In genomic region chr1:65730262-65730661, GRCm38 (mm10) we compare ENCODE assay signal across 18 mouse cellular contexts.
"Had no signal": no experiment of that assay in that cellular context is flagged by ENCODE, and none has a peak within 500 bp of the region (broad histone marks: within the 10 kb centered on the region; RNA-seq: fewer than 3 reads in every experiment).

No protein-coding gene starts in this region.

- H3K27me3 ChIP-seq: midbrain, embryonic 12.5 days; midbrain, embryonic 15.5 days; neural tube, embryonic 12.5 days; neural tube, embryonic 15.5 days had no signal

- H3K9me3 ChIP-seq: midbrain, embryonic 12.5 days; midbrain, embryonic 15.5 days; neural tube, embryonic 12.5 days; neural tube, embryonic 15.5 days had no signal

- H3K4me2 ChIP-seq: lung, embryonic 14.5 days; midbrain, embryonic 12.5 days; midbrain, embryonic 15.5 days; neural tube, embryonic 12.5 days; neural tube, embryonic 15.5 days had no signal

- H3K27ac ChIP-seq: left cerebral cortex, adult 2 months; liver, embryonic 14.5 days; macrophage; midbrain, embryonic 12.5 days; midbrain, embryonic 15.5 days; neural tube, embryonic 12.5 days; neural tube, embryonic 15.5 days had no signal

- ATAC-seq: liver, postnatal 0 days; lung, postnatal 0 days; midbrain, embryonic 15.5 days had no signal

- H3K4me3 ChIP-seq: left cerebral cortex, adult 2 months; midbrain, embryonic 12.5 days; midbrain, embryonic 15.5 days; neural tube, embryonic 12.5 days; neural tube, embryonic 15.5 days had no signal

- H3K9ac ChIP-seq: liver, embryonic 14.5 days; liver, postnatal 0 days; lung, embryonic 14.5 days; midbrain, embryonic 12.5 days; midbrain, embryonic 15.5 days; neural tube, embryonic 12.5 days; neural tube, embryonic 15.5 days had no signal

- H3K4me1 ChIP-seq: midbrain, embryonic 12.5 days; midbrain, embryonic 15.5 days; neural tube, embryonic 12.5 days; neural tube, embryonic 15.5 days had no signal

- DNase-seq: kidney, adult 18-20 months; kidney, adult 9 months; kidney, postnatal 14 days; kidney, postnatal 4 days; layer of hippocampus, adult 9-11 months; liver, postnatal 0 days; lung, embryonic 14.5 days; thymus, adult 2 months; thymus, postnatal 14 days; thymus, postnatal 4 days had no signal

- H3K36me3 ChIP-seq: midbrain, embryonic 12.5 days; midbrain, embryonic 15.5 days; neural tube, embryonic 12.5 days; neural tube, embryonic 15.5 days had no signal
